Mouse (Mus musculus) ES-E14 (cell line): ENCODE measurements around the gene Dph2. TPM values are rescaled to one million over a fixed set of nuclear protein-coding genes. Genes with fewer than 3 reads are reported as not detected.

Experiments used
- DNase-seq: peaks from one replicate; pipeline ENCODE4 v3.0.0-alpha.2; 2013; ENCODE audit warnings: low read depth, low spot score
- H3K27ac ChIP-seq: 2 replicates; pipeline ENCODE4 v1.5.1; 2012; ENCODE audit warnings: low read depth, mild to moderate bottlenecking, low read length, moderate library complexity, mixed read lengths; ENCODE audit not compliant: poor library complexity, insufficient read depth, severe bottlenecking
- H3K36me3 ChIP-seq: 2 replicates; pipeline ENCODE4 v1.6.1; 2012; ENCODE audit warnings: mild to moderate bottlenecking, low read length, moderate library complexity, mixed read lengths; ENCODE audit not compliant: control insufficient read depth, poor library complexity, insufficient read depth, severe bottlenecking
- H3K4me1 ChIP-seq, 2 experiments: fragments of 150-350 bp in 1 of 2; sonication (generic) in 1 of 2; 2 replicates each; pipeline ENCODE4 v1.6.1; 2012; ENCODE audit warnings: low read length in 2 of 2, mild to moderate bottlenecking in 1 of 2, mixed read lengths in 1 of 2; ENCODE audit not compliant: control insufficient read depth in 2 of 2, insufficient read depth in 2 of 2, poor library complexity in 1 of 2
- H3K4me3 ChIP-seq, 2 experiments: fragments of 150-350 bp in 1 of 2; sonication (generic) in 1 of 2; 2 replicates each; pipeline ENCODE4 v1.5.1; 2012; ENCODE audit warnings: low read length in 2 of 2, low read depth in 1 of 2, mild to moderate bottlenecking in 1 of 2, mixed read lengths in 1 of 2; ENCODE audit not compliant: insufficient read depth in 1 of 2, poor library complexity in 1 of 2, severe bottlenecking in 1 of 2
- H3K9ac ChIP-seq: 2 replicates; pipeline ENCODE4 v1.6.1; 2012; ENCODE audit warnings: low read depth, mild to moderate bottlenecking, low read length, mixed read lengths; ENCODE audit not compliant: poor library complexity, insufficient read depth, severe bottlenecking
- H3K9me3 ChIP-seq: fragments of 150-350 bp; sonication (generic); 2 replicates; pipeline ENCODE4 v1.6.1; 2012; ENCODE audit warnings: low read depth, mild to moderate bottlenecking, low read length; ENCODE audit not compliant: control insufficient read depth, insufficient read depth
- CHD2 ChIP-seq: IDR thresholded peaks from 2 replicates; pipeline ENCODE4 v1.6.1; 2014; ENCODE audit warnings: mild to moderate bottlenecking, low read depth, low read length, inconsistent platforms
- HCFC1 ChIP-seq: IDR thresholded peaks from 2 replicates; pipeline ENCODE4 v1.6.1; 2012; ENCODE audit warnings: low read length, inconsistent platforms, borderline replicate concordance; ENCODE audit not compliant: insufficient read depth
- MAFK ChIP-seq: IDR thresholded peaks from 2 replicates; pipeline ENCODE4 v1.6.1; 2014; ENCODE audit warnings: mild to moderate bottlenecking, low read depth, low read length, inconsistent platforms; ENCODE audit not compliant: insufficient read depth
- ZC3H11A ChIP-seq: IDR thresholded peaks from 2 replicates; pipeline ENCODE4 v1.6.1; 2012; ENCODE audit warnings: low read depth, mild to moderate bottlenecking, inconsistent platforms, low read length, borderline replicate concordance
- ZNF384 ChIP-seq: IDR thresholded peaks from 2 replicates; pipeline ENCODE4 v1.6.1; 2012; ENCODE audit warnings: low read depth, low read length, inconsistent platforms
- in situ Hi-C, 2 experiments: fragments of 600-800 bp; cut with MboI; formaldehyde crosslinking; loops; one replicate each; pipeline ENCODE4 v1.15.1; 2025; ENCODE audit warnings: low sequenced_read_pairs in 2 of 2, inconsistent platforms in 1 of 2; ENCODE audit not compliant: unreplicated experiment in 2 of 2
- total RNA-seq: library from RNA; depleted of rRNA; stranded (reverse); fragments of 300-350 nt; gene quantifications from 2 replicates; pipeline ENCODE4 v1.2.3, GENCODE M21; 2012; rRNA removed

The Dph2 gene
- total RNA-seq, 1 experiment: 25.1 TPM

GRCm38 (mm10) chr4:117843101-117843500 is 48.7 kb downstream of the Dph2 start:
- H3K9me3 ChIP-seq: no peaks in the 10 kb centered on the region

GRCm38 (mm10) chr4:117841566-117841965 is 50.3 kb downstream of the Dph2 start:
- H3K4me3 ChIP-seq: no peak overlapping the region
- no peaks in the 10 kb centered on the region for H3K9me3 ChIP-seq
- H3K9ac ChIP-seq: no peak overlapping the region
- no peak for DNase-seq
- TF ChIP-seq ZC3H11A: no peak
- no peak for TF ChIP-seq MAFK
- no peak for TF ChIP-seq CHD2
- TF ChIP-seq ZNF384: no peak
- no peak for TF ChIP-seq HCFC1
- H3K27ac ChIP-seq: no peak overlapping the region
- in situ Hi-C loops: loop anchor here in 1 of 2 experiments (25.0 kb wide), 1 partner anchor 246 kb away; no protein-coding TSS in a partner anchor
- peaks cover 14% of the 10 kb centered on the region; the same call in 1 of the 2 replicates for H3K36me3 ChIP-seq
- peaks cover 0 to 2% of the 10 kb centered on the region in 2 experiments; a peak in 1 of 4 replicates for H3K4me1 ChIP-seq

More at GRCm38 (mm10) chr4:117843101-117843500, 48.7 kb downstream of the Dph2 start:
- TF ChIP-seq ZNF384: no peak
- no peak for TF ChIP-seq MAFK
- no peak for TF ChIP-seq CHD2
- no peak for TF ChIP-seq ZC3H11A
- no peak for TF ChIP-seq HCFC1
- no peak for DNase-seq
- Histone ChIP-seq H3K36me3 (peaks cover 14% of the 10 kb centered on the region; the same call in 1 of the 2 replicates), H3K4me1 (no peaks in the 10 kb centered on the region), H3K27ac (no peak overlapping the region), H3K9ac (no peak overlapping the region), H3K4me3 (no peak overlapping the region)
- in situ Hi-C loops: loop anchor here in 1 of 2 experiments (25.0 kb wide), 1 partner anchor 244 kb away; no protein-coding TSS in a partner anchor

GRCm38 (mm10) chr4:117840821-117841220 is 51.0 kb downstream of the Dph2 start:
- no peak for DNase-seq
- Histone ChIP-seq H3K9ac (no peak overlapping the region), H3K27ac (no peak overlapping the region), H3K9me3 (no peaks in the 10 kb centered on the region), H3K36me3 (peaks cover 11% of the 10 kb centered on the region; the same call in 1 of the 2 replicates), H3K4me1 (peaks cover 0 to 2% of the 10 kb centered on the region in 2 experiments; a peak in 1 of 4 replicates), H3K4me3 (no peak overlapping the region)
- no peak for TF ChIP-seq CHD2
- TF ChIP-seq ZNF384: no peak
- no peak for TF ChIP-seq ZC3H11A
- TF ChIP-seq MAFK: no peak
- TF ChIP-seq HCFC1: no peak
- in situ Hi-C loops: loop anchor here in 1 of 2 experiments (25.0 kb wide), 1 partner anchor 246 kb away; no protein-coding TSS in a partner anchor

GRCm38 (mm10) chr4:117839366-117839765 is 52.5 kb downstream of the Dph2 start:
- TF ChIP-seq HCFC1: no peak
- no peak for TF ChIP-seq ZC3H11A
- TF ChIP-seq CHD2: no peak
- TF ChIP-seq ZNF384: no peak
- no peak for TF ChIP-seq MAFK
- DNase-seq: no peak
- H3K4me1 ChIP-seq: peaks cover 0 to 4% of the 10 kb centered on the region in 2 experiments; a peak in 1 of 4 replicates
- H3K9me3 ChIP-seq: no peaks in the 10 kb centered on the region
- no peak overlapping the region for H3K4me3 ChIP-seq
- no peak overlapping the region for H3K9ac ChIP-seq
- in situ Hi-C loops: loop anchor here in 1 of 2 experiments (25.0 kb wide), 1 partner anchor 248 kb away; no protein-coding TSS in a partner anchor
- peaks cover 4% of the 10 kb centered on the region; the same call in 1 of the 2 replicates for H3K36me3 ChIP-seq
- H3K27ac ChIP-seq: no peak overlapping the region

Other genes starting within 250 kb of the Dph2 start
- 53.6 and 55.5 TPM in 2 replicates for gene Dmap1, start 209.8 kb downstream of the Dph2 start, total RNA-seq
- gene Gm12845, start 167.6 kb downstream of the Dph2 start, total RNA-seq: not detected in 2 replicates
- 0.53 and 0.76 TPM in 2 replicates for gene Klf17, start 126.4 kb downstream of the Dph2 start, total RNA-seq
- 6.9 and 23.5 TPM in 2 replicates for gene Slc6a9, start 57.5 kb downstream of the Dph2 start, total RNA-seq
- 1.0 and 3.1 TPM in 2 replicates for gene Ccdc24, start 19.5 kb downstream of the Dph2 start, total RNA-seq
- 11.1 and 11.2 TPM in 2 replicates for gene B4galt2, start 8.5 kb downstream of the Dph2 start, total RNA-seq
- gene Atp6v0b, start 4.7 kb downstream of the Dph2 start, total RNA-seq: 267 and 398 TPM in 2 replicates
- gene Ipo13, start 23.0 kb upstream of the Dph2 start, total RNA-seq: 50.2 and 53.6 TPM in 2 replicates
- gene Artn, start 37.7 kb upstream of the Dph2 start, total RNA-seq: 0.94 and 1.8 TPM in 2 replicates
- gene St3gal3, start 242.9 kb upstream of the Dph2 start, total RNA-seq: 10.9 and 17.1 TPM in 2 replicates